Mouse (Mus musculus): ENCODE data around the gene Asgr1.

DNA sequence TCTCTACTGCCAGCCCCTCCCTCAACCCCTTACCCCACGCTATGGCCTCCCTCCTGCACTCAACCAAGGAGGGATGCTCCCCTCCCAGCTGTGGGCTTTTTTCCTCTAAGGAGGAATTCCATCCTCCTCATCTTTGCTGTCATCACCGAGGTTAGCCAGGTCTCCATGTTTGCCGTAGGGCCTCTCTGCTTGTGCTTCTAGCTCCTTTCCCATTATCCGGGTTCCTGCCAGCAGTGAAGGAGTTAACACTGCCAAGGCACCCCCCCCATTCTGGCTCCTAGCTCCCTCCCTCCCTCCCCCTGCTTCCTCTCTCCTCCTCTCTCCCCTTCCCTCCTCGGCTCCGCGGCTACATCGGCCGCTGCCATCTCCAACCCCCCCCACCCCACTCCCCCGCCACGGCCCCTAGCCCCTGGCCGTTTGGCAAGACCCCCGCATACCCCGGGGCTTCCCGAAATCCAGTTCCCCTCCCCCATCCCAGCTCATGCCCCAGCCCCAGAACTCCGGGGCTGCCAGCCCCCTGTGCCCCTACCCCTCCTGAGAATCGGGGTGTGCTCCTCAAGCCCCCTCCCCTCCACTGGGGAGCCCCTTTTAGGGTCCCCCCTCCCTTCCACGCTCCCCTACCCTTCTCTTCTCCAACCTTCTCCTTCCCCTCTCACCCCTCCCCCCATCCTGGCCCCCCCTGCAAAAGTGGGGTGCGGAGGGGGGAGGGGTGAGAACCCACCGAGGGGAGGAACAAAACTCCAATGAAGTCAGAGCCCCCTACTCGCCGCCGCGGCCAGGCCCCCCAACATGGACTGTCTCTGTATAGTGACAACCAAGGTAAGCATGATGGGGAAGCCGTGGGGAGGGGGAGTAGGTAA lies 35.5 kb upstream of the Asgr1 start:
- TF ChIP-seq CTCF (IDR thresholded peaks at IDR 0.05; ENCODE audit: low read depth, low read length) (no peak), TAL1 (conservative IDR thresholded peaks at IDR 0.05; ENCODE audit: low read depth, low read length) (no peak)
